Mouse (Mus musculus) liver, embryonic 16.5 days (tissue): ENCODE data around the gene Cwc25. TPM values are rescaled to one million over a fixed set of nuclear protein-coding genes. Genes with fewer than 3 reads are reported as not detected.

Experiments
- ATAC-seq: fragments of 200-750 bp; cut with Nextera tagmentation; 2 replicates; pipeline ENCODE4 v1.8.0; 2017; ENCODE audit warnings: low read depth, mild to moderate bottlenecking, moderate number of reproducible peaks, moderate library complexity
- H3K27ac ChIP-seq: fragments of 300-500 bp; sonication (generic); 2 replicates; pipeline ENCODE4 v1.5.1; 2014; ENCODE audit warnings: mild to moderate bottlenecking, low read length
- H3K27me3 ChIP-seq: fragments of 300-500 bp; sonication (generic); 2 replicates; pipeline ENCODE4 v1.6.1; 2014; ENCODE audit warnings: low read depth, low read length, mixed read lengths; ENCODE audit not compliant: control insufficient read depth, insufficient read depth
- H3K36me3 ChIP-seq: fragments of 300-500 bp; sonication (generic); 2 replicates; pipeline ENCODE4 v1.6.1; 2014; ENCODE audit warnings: mild to moderate bottlenecking; ENCODE audit not compliant: control insufficient read depth, insufficient read depth
- H3K4me1 ChIP-seq: fragments of 300-500 bp; sonication (generic); 2 replicates; pipeline ENCODE4 v1.6.1; 2014; ENCODE audit warnings: low read depth, low read length, mixed read lengths; ENCODE audit not compliant: control insufficient read depth
- H3K4me2 ChIP-seq: fragments of 300-500 bp; sonication (generic); 2 replicates; pipeline ENCODE4 v1.6.1; 2014; ENCODE audit warnings: low read depth, low read length, mixed read lengths
- H3K4me3 ChIP-seq: fragments of 300-500 bp; sonication (generic); 2 replicates; pipeline ENCODE4 v1.5.1; 2014; ENCODE audit warnings: low read depth, mild to moderate bottlenecking, low read length
- H3K9ac ChIP-seq: fragments of 300-500 bp; sonication (generic); 2 replicates; pipeline ENCODE4 v1.6.1; 2014; ENCODE audit warnings: low read depth, low read length
- H3K9me3 ChIP-seq: fragments of 300-500 bp; sonication (generic); replicated peaks from 2 replicates; pipeline ENCODE4 v1.6.1; 2016; ENCODE audit warnings: low read length; ENCODE audit not compliant: control insufficient read depth
- WGBS: fragments of 180-500 bp; shearing (Covaris S2); extraction: QIAGEN DNeasy Blood & Tissue Kit; methylation state at CpG from one replicate; pipeline ENCODE4 v1.1.7; 2014; ENCODE audit not compliant: insufficient replicate concordance; 5-methylcytosine and 5-hydroxymethylcytosine counted together
- polyA plus RNA-seq: library from polyadenylated mRNA; unstranded; fragments of >200 nt; fragmentation: Nextera tagmentation; extraction: Ambion mirVana; gene quantifications from 2 replicates; pipeline ENCODE4 v1.2.1, GENCODE M21; 2015

Gene Cwc25
- polyA plus RNA-seq, 1 experiment from 2014 or later: 5.4 TPM

DNA sequence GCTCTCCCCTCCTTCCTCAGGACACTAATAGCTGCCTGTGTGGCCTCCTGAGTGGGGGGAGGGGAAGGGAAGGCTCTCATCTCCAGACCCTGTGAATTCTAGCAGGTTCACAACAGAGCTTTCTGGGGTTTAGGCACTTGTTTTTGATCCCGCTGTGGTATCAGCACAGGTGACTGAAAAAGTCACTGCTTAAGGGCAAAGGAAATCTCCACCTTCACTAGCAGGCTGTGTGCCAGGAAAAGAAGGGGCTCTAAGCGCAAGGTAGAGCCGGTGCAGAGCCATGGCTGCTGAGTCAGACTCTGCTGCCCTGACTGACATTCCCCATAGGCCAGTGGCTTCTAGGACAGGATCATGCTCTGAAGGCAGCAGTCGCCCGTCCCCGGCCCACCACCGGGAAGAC is 37.6 kb downstream of the Cwc25 start:
- H3K4me3 ChIP-seq: no peak overlapping the region
- ATAC-seq: no peak
- no peaks in the 10 kb centered on the region; the same call in 1 of the 2 replicates for H3K4me1 ChIP-seq
- no peaks in the 10 kb centered on the region for H3K9me3 ChIP-seq
- no peak overlapping the region for H3K27ac ChIP-seq
- 62% methylated on average over 7 of the region's 7 CpGs for WGBS
- H3K4me2 ChIP-seq: no peak overlapping the region
- H3K36me3 ChIP-seq: peaks cover 5% of the 10 kb centered on the region
- H3K9ac ChIP-seq: no peak overlapping the region
- H3K27me3 ChIP-seq: no peaks in the 10 kb centered on the region

DNA sequence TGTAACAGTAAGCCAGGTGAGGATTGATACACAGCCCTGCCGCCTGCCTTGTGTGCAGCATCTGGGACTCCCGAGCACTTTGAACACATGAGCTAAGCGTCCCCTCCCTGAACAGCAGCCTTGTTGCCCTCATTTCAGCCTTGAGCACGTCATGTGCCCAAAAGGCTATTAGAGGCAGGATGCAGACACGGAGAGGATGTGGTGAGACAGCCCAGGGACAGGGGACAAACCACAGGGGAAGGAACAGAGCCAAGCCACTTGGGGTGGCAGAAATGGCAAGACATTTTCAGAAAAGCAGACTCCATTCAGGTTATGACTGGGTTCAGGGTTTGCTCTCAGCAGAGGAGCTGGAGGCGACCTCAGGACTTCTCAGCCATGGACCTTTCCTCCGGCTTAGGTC is 38.0 kb downstream of the Cwc25 start:
- H3K27ac ChIP-seq: no peak overlapping the region
- no peak for ATAC-seq
- H3K4me3 ChIP-seq: no peak overlapping the region
- H3K27me3 ChIP-seq: no peaks in the 10 kb centered on the region
- H3K4me2 ChIP-seq: no peak overlapping the region
- no peaks in the 10 kb centered on the region for H3K4me1 ChIP-seq
- 53% methylated on average over 7 of the region's 7 CpGs for WGBS
- H3K9ac ChIP-seq: no peak overlapping the region
- H3K9me3 ChIP-seq: no peaks in the 10 kb centered on the region
- peaks cover 5% of the 10 kb centered on the region for H3K36me3 ChIP-seq

DNA sequence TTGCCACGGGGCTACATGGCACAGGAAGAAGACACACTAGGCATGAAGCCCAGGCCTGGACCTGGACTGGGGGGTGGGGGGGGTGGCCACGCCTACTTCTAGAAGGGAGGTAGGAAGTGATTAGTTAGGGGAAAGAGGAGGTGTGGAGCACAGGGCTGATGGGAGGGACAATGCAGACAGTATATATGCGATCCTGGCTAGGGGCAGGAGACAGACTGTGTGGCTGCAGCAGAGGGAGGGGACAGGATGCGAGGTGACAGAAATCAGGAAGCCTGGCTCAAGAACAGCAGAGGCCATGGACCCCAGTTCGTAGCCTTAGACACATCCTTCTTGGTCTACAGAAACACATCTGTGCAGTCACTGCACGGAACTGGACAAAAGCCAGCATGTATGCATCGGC is 42.6 kb downstream of the Cwc25 start:
- no peak overlapping the region for H3K27ac ChIP-seq
- ATAC-seq: peak; percentile 58; the same call in 1 of the 2 replicates
- H3K27me3 ChIP-seq: no peaks in the 10 kb centered on the region
- no peaks in the 10 kb centered on the region for H3K9me3 ChIP-seq
- no peak overlapping the region for H3K9ac ChIP-seq
- no peak overlapping the region for H3K4me3 ChIP-seq
- H3K4me1 ChIP-seq: no peaks in the 10 kb centered on the region; the same call in 1 of the 2 replicates
- 49% methylated on average over 7 of the region's 7 CpGs for WGBS
- peaks cover 28% of the 10 kb centered on the region for H3K36me3 ChIP-seq
- H3K4me2 ChIP-seq: no peak overlapping the region

DNA sequence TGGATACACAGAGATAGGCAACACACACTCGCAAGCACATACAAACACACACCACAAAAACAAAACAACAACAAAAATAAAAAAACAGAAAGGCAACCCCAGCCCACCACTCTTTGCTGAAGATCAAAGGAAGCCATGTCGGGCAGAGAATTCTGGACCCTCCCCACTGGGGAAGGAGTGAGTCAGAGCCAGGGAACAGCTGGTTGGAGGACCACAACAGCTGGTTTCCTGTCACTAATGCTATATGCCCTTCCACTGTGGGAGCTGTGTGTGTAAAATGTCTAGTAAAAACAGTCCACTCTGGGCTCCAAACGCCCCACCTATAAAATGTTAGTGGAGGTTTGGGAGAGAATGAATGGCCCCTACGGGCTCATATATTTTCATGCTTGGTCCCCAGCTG is 45.0 kb downstream of the Cwc25 start:
- Histone ChIP-seq H3K9me3 (no peaks in the 10 kb centered on the region), H3K27ac (no peak overlapping the region)
- 71% methylated on average over 4 of the region's 4 CpGs for WGBS

DNA sequence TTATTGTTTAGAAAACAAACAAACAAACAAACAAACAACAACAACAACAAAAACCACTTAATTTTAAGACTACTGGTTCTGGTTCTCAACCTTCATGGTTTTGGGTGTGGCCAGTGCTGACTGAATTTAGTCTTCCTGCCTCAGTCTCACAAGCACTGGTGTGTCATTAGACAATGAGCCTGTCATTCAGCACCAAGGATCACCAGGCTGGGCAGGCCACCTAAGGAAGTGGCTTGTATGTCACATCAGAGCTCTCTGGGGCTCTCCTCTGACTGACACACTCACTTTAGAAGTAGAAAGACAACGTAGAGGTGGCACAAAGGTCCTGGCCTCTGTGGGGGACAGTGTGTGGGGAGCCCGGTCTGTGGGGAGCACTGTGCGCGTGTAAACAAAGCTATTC is 47.3 kb downstream of the Cwc25 start:
- Histone ChIP-seq H3K4me2 (no peak overlapping the region), H3K4me1 (no peaks in the 10 kb centered on the region; the same call in 1 of the 2 replicates), H3K4me3 (no peak overlapping the region), H3K36me3 (peaks cover 23% of the 10 kb centered on the region), H3K27me3 (no peaks in the 10 kb centered on the region), H3K9ac (no peak overlapping the region), H3K27ac (peak overlapping the region; percentile 62; the same call in 1 of the 2 replicates), H3K9me3 (no peaks in the 10 kb centered on the region)
- no peak for ATAC-seq
- WGBS: 65% methylated on average over 4 of the region's 4 CpGs

More for the DNA sequence above, 45.0 kb downstream of the Cwc25 start:
- H3K4me1 ChIP-seq: no peaks in the 10 kb centered on the region; the same call in 1 of the 2 replicates
- no peak overlapping the region for H3K9ac ChIP-seq
- no peaks in the 10 kb centered on the region for H3K27me3 ChIP-seq
- no peak overlapping the region for H3K4me2 ChIP-seq
- no peak overlapping the region for H3K4me3 ChIP-seq
- ATAC-seq: no peak
- peaks cover 28% of the 10 kb centered on the region for H3K36me3 ChIP-seq

DNA sequence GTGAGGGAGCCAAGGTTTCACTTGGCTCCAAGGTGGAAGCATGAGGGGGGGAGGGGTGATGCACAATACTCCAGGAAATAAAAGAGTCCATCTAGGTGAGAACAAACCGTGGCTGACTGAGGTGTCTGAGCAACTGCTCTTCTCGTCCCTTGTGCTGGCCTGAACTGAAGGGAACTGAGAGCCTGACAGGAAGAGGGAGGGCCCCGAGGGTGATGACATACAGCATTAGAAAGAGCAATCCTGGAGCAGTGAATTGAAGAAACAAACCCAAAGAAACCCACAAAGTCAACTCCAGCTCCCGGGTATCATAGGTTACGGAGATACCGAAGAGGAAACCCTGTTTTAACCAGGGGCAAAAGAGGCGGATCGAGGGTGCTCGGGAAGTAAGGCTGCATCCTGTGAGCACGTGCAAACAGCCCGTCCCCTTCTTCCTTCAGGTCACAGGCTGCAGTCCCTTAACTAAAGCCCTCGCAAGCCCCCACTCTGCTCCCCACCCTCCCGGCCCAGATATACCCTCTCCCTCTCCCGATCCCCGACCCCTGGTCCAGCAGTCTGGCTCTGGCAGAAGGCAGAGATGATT is 48.0 kb downstream of the Cwc25 start:
- H3K4me3 ChIP-seq: no peak overlapping the region
- 47% methylated on average over 15 of the region's 15 CpGs for WGBS
- H3K4me2 ChIP-seq: no peak overlapping the region

DNA sequence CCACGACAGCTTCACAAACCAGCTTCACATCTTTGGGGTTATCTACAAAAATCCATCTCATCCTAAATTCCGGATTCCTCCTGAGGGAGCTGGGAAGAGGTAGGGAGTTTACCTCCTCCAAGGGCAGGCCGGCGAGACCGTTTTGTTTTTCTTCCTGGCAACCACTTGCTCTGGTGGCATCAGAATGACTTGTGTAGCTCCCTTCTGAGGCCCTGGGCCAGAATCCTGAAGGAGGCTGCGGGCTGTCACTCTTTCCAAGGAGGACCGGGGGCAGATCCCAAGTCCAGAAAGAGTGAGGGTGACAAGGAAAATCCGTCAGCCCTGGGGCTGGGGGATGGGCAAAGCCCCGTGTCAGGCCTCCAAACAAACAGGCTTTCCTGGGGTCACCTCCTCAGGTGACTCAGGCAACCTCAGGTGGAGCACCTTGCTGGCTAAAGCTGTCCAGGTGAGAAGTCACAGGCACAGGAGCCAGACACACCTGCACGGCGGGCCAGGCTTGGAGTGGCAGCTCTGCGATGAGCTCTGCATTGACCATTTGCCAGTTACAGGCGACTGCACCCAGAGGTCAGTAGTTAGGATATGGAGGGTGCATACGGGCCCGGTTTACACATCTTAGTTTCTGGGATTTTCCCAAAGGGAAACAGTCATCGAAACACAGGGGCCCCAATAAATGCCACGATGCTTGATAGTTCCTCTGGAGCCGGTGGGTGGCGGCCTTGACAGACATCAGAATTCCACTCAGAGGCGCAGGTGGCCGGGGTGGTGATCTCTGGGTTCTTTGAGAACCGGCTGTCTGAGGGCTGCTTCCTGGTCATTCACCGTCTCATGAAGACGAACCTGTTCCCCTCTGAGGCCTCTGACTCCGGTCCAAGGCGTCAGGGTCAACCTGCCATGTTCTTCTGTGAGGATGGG is 48.7 kb downstream of the Cwc25 start:
- 73% methylated on average over 26 of the region's 26 CpGs for WGBS

More for the DNA sequence above, 48.0 kb downstream of the Cwc25 start:
- H3K36me3 ChIP-seq: peaks cover 23% of the 10 kb centered on the region
- peak overlapping the region; percentile 62 for H3K27ac ChIP-seq
- H3K9ac ChIP-seq: no peak overlapping the region
- peak; percentile 42 for ATAC-seq
- H3K9me3 ChIP-seq: no peaks in the 10 kb centered on the region
- H3K27me3 ChIP-seq: no peaks in the 10 kb centered on the region
- H3K4me1 ChIP-seq: no peaks in the 10 kb centered on the region; the same call in 1 of the 2 replicates

DNA sequence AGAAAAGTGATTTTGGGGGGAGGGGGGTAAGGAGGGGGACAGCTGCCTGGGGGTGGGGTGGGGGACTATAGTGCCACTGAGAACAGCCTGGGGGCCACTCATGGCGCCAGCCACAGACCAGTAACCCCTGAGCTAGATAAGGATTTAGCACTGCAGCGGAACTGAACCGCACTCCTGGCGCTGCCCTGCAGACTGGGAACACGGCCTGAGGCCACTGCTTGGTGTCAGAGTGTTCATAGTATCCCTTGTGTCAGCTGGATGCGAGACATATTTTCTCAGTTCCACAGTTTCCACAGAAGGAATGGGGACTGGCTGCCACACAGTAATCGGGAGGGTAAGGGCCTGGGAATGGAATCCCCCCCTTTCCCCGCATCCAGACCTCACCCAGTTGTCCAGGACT is 50.3 kb downstream of the Cwc25 start:
- Histone ChIP-seq H3K4me3 (no peak overlapping the region), H3K4me2 (no peak overlapping the region), H3K27me3 (no peaks in the 10 kb centered on the region), H3K36me3 (peaks cover 9% of the 10 kb centered on the region), H3K27ac (no peak overlapping the region), H3K4me1 (no peaks in the 10 kb centered on the region; the same call in 1 of the 2 replicates), H3K9ac (no peak overlapping the region), H3K9me3 (no peaks in the 10 kb centered on the region)
- WGBS: 80% methylated on average over 8 of the region's 8 CpGs
- ATAC-seq: no peak

More for the DNA sequence above, 48.7 kb downstream of the Cwc25 start:
- Histone ChIP-seq H3K36me3 (peaks cover 21% of the 10 kb centered on the region), H3K9me3 (no peaks in the 10 kb centered on the region), H3K4me1 (no peaks in the 10 kb centered on the region; the same call in 1 of the 2 replicates), H3K27me3 (no peaks in the 10 kb centered on the region), H3K27ac (peak overlapping the region; percentile 62), H3K4me2 (no peak overlapping the region), H3K9ac (no peak overlapping the region), H3K4me3 (no peak overlapping the region)
- no peak for ATAC-seq
